Mouse (Mus musculus) forebrain, postnatal 0 days (tissue): ENCODE measurements around the gene Tapbp. TPM values are rescaled to one million over a fixed set of nuclear protein-coding genes. Genes with fewer than 3 reads are reported as not detected.
A peak's percentile ranks its signal among the peaks of the same experiment; 100 is the strongest.
"Not testable (repeated sequence)": the region's sequence is repeated elsewhere in the genome, so short reads cannot be mapped to it uniquely, and the experiment has no call there.

Experiments
- ATAC-seq: fragments of 200-750 bp; cut with Nextera tagmentation; 2 replicates; pipeline ENCODE4 v1.8.0; 2017; ENCODE audit warnings: mild to moderate bottlenecking, moderate library complexity
- DNase-seq: peaks from one replicate; pipeline ENCODE4 v3.0.0-alpha.2; 2015
- H3K27ac ChIP-seq: fragments of 300-500 bp; sonication (generic); 2 replicates; pipeline ENCODE4 v1.5.1; 2014; ENCODE audit warnings: low read depth, mild to moderate bottlenecking, antibody characterized with exemption, low read length, moderate library complexity, mixed read lengths
- H3K27me3 ChIP-seq: fragments of 300-500 bp; sonication (generic); 2 replicates; pipeline ENCODE4 v1.6.1; 2014; ENCODE audit warnings: mild to moderate bottlenecking, low read length, mixed read lengths; ENCODE audit not compliant: insufficient read depth
- H3K36me3 ChIP-seq: fragments of 300-500 bp; sonication (generic); 2 replicates; pipeline ENCODE4 v1.6.1; 2014; ENCODE audit warnings: mild to moderate bottlenecking, moderate library complexity; ENCODE audit not compliant: insufficient read depth
- H3K4me1 ChIP-seq: fragments of 300-500 bp; sonication (generic); 2 replicates; pipeline ENCODE4 v1.6.1; 2014; ENCODE audit warnings: antibody characterized with exemption; ENCODE audit not compliant: insufficient read depth
- H3K4me2 ChIP-seq: fragments of 300-500 bp; sonication (generic); 2 replicates; pipeline ENCODE4 v1.6.1; 2014; ENCODE audit warnings: low read depth, mild to moderate bottlenecking, moderate library complexity
- H3K4me3 ChIP-seq: fragments of 300-500 bp; sonication (generic); 2 replicates; pipeline ENCODE4 v1.5.1; 2014; ENCODE audit warnings: low read depth, low read length, mixed read lengths
- H3K9ac ChIP-seq: fragments of 300-500 bp; sonication (generic); 2 replicates; pipeline ENCODE4 v1.6.1; 2014; ENCODE audit warnings: mild to moderate bottlenecking
- H3K9me3 ChIP-seq: fragments of 300-500 bp; sonication (generic); 2 replicates; pipeline ENCODE4 v1.6.1; 2016; ENCODE audit warnings: low read length
- CTCF ChIP-seq: sonication (generic); IDR thresholded peaks from 2 replicates; pipeline ENCODE4 v1.5.1; 2016; ENCODE audit warnings: antibody characterized with exemption, control low read depth, low read depth
- WGBS: fragments of 180-500 bp; shearing (Covaris S2); extraction: QIAGEN DNeasy Blood & Tissue Kit; methylation state at CpG from one replicate; pipeline ENCODE4 v1.1.7; 2014; 5-methylcytosine and 5-hydroxymethylcytosine counted together
- polyA plus RNA-seq: library from polyadenylated mRNA; unstranded; fragments of >200 nt; fragmentation: Nextera tagmentation; extraction: Ambion mirVana; gene quantifications from 2 replicates; pipeline ENCODE4 v1.2.1, GENCODE M21; 2015
- total RNA-seq: library from RNA; depleted of rRNA; stranded (reverse); fragments of >200 nt; gene quantifications from 2 replicates; pipeline ENCODE4 v1.2.3, GENCODE M21; 2014

The Tapbp gene
- total and polyA plus RNA-seq, 2 experiments from 2014 or later, result 26.2 to 36.0 TPM

DNA sequence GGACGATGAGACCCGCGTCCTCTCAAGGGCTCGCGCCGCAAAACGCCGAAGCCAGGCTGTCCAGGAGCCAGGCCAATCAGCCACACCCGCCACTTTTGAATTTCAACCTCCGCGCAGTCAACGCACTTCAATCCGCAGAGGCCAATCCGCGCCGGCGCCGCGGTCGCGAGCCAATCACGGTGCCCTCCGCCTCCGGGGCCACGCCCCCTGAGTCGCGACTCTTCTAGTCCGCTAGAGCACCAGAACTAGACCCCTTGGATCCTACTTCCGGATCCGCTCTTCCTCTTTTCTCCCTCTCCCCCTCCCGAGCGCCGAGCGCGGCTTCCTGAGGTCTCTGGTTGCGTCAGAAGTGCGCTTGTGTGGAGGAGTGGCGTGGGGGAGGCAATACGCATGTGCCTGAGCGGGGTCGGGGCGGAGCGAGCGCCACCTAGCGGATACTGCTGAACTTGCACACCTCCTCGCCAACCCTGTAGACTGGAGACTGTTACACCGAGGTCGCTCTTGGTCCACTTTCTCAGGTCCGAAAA lies 25.1 kb upstream of the Tapbp start, which contains the start of gene Kifc1:
Kifc1 (minus strand) TSS at position 129 of the 527 bp plus-strand sequence.
- H3K27ac ChIP-seq, result no peak within 1 kb of the TSS
- WGBS, result under 1% methylated on average over 49 of the region's 49 CpGs
- H3K4me1 ChIP-seq, result no peaks in the 10 kb centered on the region
- peak within 1 kb of the TSS; percentile 44 for H3K4me3 ChIP-seq
- ATAC-seq (peak; percentile 100), DNase-seq (peak; percentile 100)
- H3K36me3 ChIP-seq, result no peaks in the 10 kb centered on the region
- H3K27me3 ChIP-seq, result no peaks in the 10 kb centered on the region
- H3K9ac ChIP-seq, result peak within 1 kb of the TSS; percentile 6
- TF ChIP-seq CTCF, result peak; percentile 99
- peak within 1 kb of the TSS; percentile 71 for H3K4me2 ChIP-seq
- no peaks in the 10 kb centered on the region for H3K9me3 ChIP-seq

DNA sequence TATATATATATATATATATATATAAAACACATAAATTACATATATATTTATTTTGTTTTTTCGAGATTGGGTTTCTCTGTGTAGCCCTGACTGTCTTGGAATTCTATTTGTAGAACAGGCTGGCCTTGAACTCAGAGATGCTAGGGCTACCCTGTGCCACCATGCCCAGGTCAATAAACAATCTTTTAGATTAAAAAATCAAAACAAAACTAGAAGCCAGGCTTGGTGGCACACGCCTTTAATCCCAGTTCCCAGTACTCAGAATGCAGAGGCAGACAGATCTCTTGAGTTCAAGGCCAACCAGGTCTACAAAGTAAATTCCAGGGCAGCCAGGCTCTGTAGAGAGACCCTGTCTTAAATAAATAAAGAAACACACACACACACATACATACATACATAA lies 24.3 kb upstream of the Tapbp start:
- no peak overlapping the region for H3K9ac ChIP-seq
- no peak overlapping the region for H3K27ac ChIP-seq
- no peak for TF ChIP-seq CTCF
- DNase-seq, result no peak
- no peak overlapping the region for H3K4me3 ChIP-seq
- H3K4me2 ChIP-seq, result no peak overlapping the region
- H3K36me3 ChIP-seq, result no peaks in the 10 kb centered on the region
- 70% methylated on average over 2 of the region's 2 CpGs for WGBS
- no peaks in the 10 kb centered on the region for H3K9me3 ChIP-seq
- H3K4me1 ChIP-seq, result no peaks in the 10 kb centered on the region
- no peaks in the 10 kb centered on the region for H3K27me3 ChIP-seq
- ATAC-seq, result no peak

DNA sequence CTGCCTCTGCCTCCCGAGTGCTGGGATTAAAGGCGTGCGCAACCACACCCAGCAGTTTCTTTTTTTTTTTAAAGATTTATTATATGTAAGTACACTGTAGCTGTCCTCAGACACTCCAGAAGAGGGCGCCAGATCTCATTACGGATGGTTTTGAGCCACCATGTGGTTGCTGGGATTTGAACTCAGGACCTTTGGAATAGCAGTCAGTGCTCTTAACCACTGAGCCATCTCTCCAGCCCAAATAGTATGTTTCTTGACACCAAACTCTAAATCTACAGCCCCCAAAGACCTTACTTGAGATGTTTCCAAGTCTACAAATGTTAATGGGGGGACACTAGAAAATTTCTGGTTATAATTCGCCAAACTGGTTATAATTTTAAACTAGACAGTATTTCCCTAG lies 23.8 kb upstream of the Tapbp start:
- not testable (repeated sequence) for H3K9me3 ChIP-seq, H3K27me3 ChIP-seq, ATAC-seq, H3K27ac ChIP-seq, H3K4me2 ChIP-seq, H3K9ac ChIP-seq, H3K36me3 ChIP-seq, H3K4me3 ChIP-seq, DNase-seq, H3K4me1 ChIP-seq
- 0 out of 2 replicates have a peak, but pooled peaks have one; percentile 3 for TF ChIP-seq CTCF
- WGBS, result 75% methylated on average over 6 of the region's 6 CpGs

DNA sequence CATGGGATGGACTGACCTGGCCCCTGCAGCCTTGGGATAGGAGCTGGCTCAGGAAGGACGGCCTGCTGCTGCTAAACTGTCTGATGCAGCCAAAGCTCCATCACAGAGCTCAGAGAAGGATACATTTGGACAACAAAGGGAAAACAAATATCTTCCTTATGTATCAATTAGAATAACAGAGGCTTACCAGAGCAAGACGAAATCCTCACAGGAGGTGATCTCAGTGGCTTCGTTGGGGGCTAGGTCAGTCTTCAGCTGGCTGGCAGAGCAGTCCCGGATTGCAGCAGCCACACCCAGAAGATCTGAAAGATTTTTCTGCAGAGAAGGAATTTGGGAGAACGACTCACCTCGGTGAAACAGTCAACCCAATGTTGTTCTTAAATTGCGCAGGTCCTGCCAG lies 23.3 kb upstream of the Tapbp start:
- WGBS, result 29% methylated on average over 7 of the region's 7 CpGs
- no peak for TF ChIP-seq CTCF

DNA sequence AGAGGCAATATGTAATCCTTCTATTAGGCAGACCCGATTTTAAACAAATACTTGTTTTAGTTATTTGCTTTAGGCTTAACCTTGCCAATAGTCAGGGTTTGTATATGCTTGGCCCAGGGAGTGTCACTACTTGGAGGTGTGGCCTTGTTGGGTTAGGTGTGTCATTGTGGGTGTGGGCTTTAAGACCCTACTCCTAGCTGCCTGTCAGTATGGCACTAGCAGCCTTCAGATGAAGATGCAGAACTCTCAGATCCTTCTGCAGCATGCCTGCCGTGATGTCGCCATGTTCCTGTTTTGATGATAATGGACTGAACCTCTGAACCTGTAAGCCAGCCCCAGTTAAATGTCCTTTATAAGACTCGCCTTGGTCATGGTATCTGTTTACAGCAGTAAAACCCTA lies 22.7 kb upstream of the Tapbp start:
- WGBS, result 83% methylated on average over 4 of the region's 4 CpGs
- not testable (repeated sequence) for DNase-seq, H3K4me1 ChIP-seq, H3K36me3 ChIP-seq, H3K4me3 ChIP-seq, H3K27ac ChIP-seq, H3K27me3 ChIP-seq, H3K9ac ChIP-seq, H3K4me2 ChIP-seq, ATAC-seq, H3K9me3 ChIP-seq

More for the DNA sequence above, 23.3 kb upstream of the Tapbp start:
- H3K27ac ChIP-seq, result no peak overlapping the region
- DNase-seq (no peak), ATAC-seq (no peak)
- H3K4me3 ChIP-seq, result no peak overlapping the region
- H3K9me3 ChIP-seq, result no peaks in the 10 kb centered on the region
- H3K4me1 ChIP-seq, result no peaks in the 10 kb centered on the region
- no peaks in the 10 kb centered on the region for H3K36me3 ChIP-seq
- H3K4me2 ChIP-seq, result no peak overlapping the region
- no peak overlapping the region for H3K9ac ChIP-seq
- no peaks in the 10 kb centered on the region for H3K27me3 ChIP-seq

DNA sequence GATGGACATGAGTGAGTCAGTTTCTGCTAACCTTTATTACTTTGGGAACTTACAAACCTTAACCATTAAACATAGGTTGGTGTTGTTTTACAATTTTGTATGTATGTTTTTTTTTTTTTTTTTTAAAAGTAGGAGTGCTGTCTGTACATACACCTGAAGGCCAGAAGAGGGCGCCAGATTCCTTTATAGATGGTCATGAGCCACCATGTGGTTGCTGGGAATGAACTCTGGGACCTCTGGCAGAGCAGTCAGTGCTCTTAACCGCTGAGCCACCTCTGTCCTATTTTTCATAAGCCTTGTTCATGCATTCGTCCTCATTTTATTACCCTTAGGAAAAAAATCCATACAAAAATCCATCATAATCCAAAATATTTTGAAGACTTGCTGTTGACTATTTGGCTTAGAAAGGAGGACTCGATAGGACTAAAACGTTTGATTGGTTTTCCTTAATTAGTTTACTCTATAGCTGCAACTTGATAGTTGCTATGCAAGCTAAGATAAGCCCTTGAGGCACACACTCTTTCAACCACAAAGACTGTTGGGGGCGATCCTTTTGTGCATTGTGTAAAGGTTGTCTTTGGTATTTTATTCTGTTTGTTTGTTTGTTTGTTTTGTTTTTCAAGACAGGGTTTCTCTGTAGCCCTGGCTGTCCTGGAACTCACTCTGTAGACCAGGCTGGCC lies 18.4 kb upstream of the Tapbp start:
- Histone ChIP-seq H3K27ac (no peak overlapping the region), H3K4me2 (no peak overlapping the region), H3K27me3 (no peaks in the 10 kb centered on the region), H3K4me1 (no peaks in the 10 kb centered on the region), H3K4me3 (no peak overlapping the region), H3K36me3 (no peaks in the 10 kb centered on the region), H3K9ac (no peak overlapping the region), H3K9me3 (no peaks in the 10 kb centered on the region)
- WGBS, result 43% methylated on average over 6 of the region's 6 CpGs
- TF ChIP-seq CTCF, result peak; percentile 62
- ATAC-seq (no peak), DNase-seq (peak; percentile 57)

DNA sequence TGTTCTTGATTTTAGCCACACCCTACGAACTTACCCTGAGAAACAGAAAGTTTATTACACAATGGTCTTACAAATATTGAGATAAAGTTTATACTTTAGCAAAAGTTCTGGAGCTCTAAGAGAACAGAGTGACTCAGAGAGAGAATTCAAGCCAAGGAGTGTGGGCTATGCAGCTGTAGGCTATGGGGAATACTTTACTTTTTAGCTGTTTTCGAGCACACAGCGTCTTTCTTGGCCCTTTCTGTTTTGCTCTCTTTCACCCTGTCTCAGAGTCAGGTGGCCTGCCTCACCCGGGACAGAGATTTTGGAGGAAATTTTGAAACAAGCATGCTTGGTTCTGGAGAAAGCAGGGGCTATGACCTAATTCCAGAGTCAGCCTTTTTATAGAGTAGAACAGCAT lies 17.5 kb upstream of the Tapbp start:
- not testable (repeated sequence) for H3K27me3 ChIP-seq, ATAC-seq, H3K4me2 ChIP-seq, H3K9ac ChIP-seq, H3K4me1 ChIP-seq, H3K9me3 ChIP-seq, H3K36me3 ChIP-seq, H3K27ac ChIP-seq, H3K4me3 ChIP-seq, DNase-seq
- WGBS, result 89% methylated on average over 4 of the region's 4 CpGs
